Mouse (Mus musculus) gonadal fat pad, adult 2 months (tissue): Measurements from ENCODE around the gene Sds. TPM values are rescaled to one million over a fixed set of nuclear protein-coding genes. Genes with fewer than 3 reads are reported as not detected.

Source experiments
- DNase-seq: peaks from one replicate; pipeline ENCODE4 v3.0.0-alpha.2; 2012; ENCODE audit warnings: low read depth
- polyA plus RNA-seq: library from polyadenylated mRNA; depleted of rRNA; stranded (reverse); fragments of >200 nt; gene quantifications from 2 replicates; pipeline ENCODE4 v1.2.3, GENCODE M21; 2012; rRNA removed

The Sds gene
- polyA plus RNA-seq: 0.58 TPM in 1 of 2 replicates, not detected in the other

GRCm38 (mm10) chr5:120476296-120476695, at the start of gene Sds:
Gene Sds, plus strand, starts transcription at chr5:120476526.
- no peak for DNase-seq

- no peak for DNase-seq
Observed at GRCm38 (mm10) chr5:120426572-120426971, 49.8 kb upstream of the Sds start.

GRCm38 (mm10) chr5:120427451-120427938, 48.8 kb upstream of the Sds start:
- no peak for DNase-seq

DNA sequence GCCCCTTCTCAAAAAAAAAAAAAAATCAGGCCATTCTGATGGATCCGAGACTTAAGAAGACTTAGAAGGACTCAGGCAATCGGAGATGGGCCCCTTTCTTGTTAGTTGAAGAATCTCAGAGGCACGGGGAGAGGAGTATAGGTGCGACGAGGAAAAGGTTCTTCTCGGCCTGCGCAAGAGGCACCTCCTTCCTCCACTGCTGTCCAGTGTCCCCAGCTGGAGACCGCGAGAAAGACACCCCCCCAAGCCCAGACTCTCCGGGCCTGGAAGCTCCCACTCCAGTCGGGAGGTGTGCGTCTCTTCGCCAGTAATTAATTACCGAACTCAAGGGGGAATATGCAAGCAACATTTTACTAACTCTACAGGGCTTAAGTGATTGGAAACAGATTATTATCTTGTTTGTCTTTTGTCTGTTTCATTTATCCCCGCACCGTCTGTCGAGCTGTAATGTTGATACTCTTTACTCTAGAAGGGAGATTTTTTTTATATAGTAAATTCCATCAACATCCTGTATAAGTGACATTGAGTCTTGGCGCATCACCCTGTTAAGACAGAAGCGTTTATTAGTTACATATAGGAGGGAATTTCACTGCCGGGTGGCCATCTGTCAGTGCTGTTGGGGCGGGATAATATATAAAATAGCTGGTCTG, 48.0 kb upstream of the Sds start:
- DNase-seq: no peak

DNA sequence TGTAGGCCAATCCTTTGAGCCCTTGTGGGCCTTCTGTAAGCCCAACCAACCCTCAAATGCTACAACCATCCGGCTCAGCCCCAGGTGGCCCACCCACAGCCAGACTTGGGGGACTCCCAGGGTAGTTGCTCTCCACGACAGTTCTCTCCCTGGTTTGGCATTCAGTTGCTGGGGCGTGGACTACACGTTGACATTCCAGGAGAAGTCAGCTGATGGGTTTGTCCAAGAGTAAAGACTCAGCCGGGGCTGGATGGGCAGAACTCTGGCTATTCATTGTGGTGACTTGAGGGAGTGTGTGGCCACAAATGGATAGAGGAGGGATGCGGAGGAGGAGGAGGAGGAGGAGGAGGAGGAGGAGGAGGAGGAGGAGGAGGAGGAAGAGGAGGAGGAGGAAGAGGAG, 47.3 kb upstream of the Sds start:
- no peak for DNase-seq

- DNase-seq: no peak
Observed at GRCm38 (mm10) chr5:120429692-120430091, 46.6 kb upstream of the Sds start.

DNA sequence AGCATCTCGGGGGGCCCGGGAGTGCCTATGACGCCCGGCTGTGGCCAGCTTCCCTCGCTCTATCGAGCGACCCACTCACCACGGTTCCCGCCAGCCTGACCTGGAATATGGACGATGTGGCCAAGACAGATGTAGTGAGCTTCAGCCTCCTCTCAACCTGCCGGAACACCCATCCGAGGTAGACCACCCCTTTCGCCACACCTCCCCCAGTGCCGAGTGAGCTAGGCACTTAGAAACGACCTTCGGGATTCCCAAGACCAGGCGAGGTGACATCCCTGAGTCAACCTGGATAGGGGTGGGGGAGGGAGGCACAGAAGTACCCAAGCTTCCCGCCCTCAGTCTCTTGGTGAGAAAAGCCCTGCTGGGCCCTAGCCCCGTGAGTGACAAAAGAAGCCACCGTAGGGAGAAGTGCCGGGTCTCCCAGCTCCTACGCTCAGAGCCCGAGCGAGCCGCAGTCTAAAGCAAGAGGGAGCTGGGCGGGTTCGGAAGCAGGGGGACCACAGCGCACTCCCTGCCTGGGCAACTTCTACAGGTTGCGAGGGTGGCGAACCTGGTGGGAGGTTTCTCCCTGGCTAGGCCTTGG, 45.2 kb upstream of the Sds start:
- DNase-seq: no peak

DNA sequence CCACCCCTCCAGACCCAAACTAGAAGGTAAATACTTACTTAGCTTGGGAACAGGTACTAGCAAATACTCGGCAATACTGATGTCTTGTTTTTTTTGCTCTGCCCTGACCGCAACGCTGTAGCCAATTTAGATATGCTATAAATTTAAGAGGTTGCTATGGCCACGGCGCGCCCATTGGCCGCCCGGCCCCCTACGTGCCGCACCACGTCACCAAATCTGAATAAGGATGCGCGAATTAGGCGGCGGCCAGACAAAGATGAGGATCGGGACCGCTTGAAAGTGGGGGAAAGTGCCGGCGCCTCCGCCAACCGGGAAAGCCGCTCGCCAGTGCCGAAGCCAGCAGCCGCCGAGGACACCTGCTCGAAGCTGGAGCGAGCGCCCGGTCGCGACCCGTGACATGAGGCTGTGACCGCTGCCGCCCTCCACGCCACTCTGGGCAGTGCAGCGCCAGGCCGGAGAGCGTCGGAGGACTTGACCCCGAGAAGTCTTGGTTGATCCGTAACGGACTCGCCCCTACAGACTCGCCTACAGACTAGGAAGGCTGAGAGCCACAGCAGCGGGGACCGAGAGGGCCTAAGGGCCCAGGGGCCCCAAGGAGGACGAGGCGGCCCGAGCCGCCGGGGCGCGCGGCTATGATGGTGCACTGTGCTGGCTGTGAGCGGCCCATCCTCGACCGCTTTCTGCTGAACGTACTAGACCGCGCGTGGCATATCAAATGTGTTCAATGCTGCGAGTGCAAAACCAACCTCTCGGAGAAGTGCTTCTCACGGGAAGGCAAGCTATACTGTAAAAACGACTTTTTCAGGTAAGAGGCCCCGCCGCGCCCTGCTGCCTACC, 44.5 kb upstream of the Sds start, which contains the start of gene Lhx5:
Gene Lhx5, plus strand, starts transcription at position 51 of the 837 bp plus-strand sequence.
- no peak for DNase-seq

- no peak for DNase-seq
Observed at GRCm38 (mm10) chr5:120432486-120433015, 43.8 kb upstream of the Sds start.

GRCm38 (mm10) chr5:120433135-120433760, 43.1 kb upstream of the Sds start:
- DNase-seq: no peak

GRCm38 (mm10) chr5:120434231-120434735, 42.0 kb upstream of the Sds start:
- no peak for DNase-seq

DNA sequence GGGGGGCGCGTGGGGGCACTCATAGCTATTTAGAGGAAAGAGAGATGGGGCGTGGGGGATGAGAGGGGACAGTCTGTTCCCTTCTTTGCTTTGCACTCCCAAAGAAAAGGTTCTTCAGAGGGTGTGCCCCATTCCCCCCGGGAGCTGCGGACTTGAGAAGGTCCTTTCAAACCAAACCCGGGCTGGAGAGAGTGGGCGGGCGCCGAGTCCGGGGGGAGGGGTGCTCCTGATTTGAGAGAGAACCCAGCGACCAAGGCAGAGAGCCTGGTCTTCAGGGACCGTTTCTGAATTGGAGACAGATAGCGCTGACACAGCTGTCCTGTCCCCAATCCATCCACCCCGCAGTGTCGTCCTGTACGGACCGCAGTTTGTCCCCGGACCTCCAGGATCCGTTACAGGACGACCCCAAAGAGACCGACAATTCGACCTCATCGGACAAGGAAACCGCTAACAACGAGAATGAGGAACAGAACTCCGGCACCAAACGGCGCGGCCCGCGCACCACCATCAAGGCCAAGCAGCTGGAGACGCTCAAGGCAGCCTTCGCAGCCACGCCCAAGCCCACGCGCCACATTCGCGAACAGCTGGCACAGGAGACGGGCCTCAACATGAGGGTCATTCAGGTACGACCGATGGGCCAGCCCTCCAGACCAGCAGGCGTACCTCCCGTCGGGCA, 41.2 kb upstream of the Sds start:
- DNase-seq: no peak

GRCm38 (mm10) chr5:120435731-120436501, 40.4 kb upstream of the Sds start:
- DNase-seq: no peak

GRCm38 (mm10) chr5:120436885-120437495, 39.3 kb upstream of the Sds start:
- DNase-seq: no peak

- no peak for DNase-seq
Observed at GRCm38 (mm10) chr5:120437539-120437938, 38.8 kb upstream of the Sds start.

DNA sequence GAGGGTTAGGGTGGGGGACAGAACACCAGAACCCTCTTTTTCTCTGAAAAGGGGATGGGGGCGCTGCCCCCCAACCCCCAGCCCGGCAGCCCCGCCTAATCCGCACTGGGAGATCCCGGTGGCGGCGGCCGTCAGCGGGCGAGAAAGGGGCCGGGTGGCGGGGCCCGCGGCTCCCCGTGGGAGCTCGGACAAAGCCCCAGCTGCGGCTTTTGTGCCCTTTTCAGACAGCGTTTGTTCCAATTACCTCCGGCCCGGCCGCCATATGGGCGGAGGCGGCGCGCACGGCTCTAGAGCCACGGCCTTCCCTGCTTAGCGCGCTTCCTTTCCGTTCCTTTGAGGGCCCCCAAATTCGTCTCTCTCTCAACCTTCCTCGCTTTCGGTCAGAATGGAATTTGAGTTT, 38.3 kb upstream of the Sds start:
- DNase-seq: no peak

DNA sequence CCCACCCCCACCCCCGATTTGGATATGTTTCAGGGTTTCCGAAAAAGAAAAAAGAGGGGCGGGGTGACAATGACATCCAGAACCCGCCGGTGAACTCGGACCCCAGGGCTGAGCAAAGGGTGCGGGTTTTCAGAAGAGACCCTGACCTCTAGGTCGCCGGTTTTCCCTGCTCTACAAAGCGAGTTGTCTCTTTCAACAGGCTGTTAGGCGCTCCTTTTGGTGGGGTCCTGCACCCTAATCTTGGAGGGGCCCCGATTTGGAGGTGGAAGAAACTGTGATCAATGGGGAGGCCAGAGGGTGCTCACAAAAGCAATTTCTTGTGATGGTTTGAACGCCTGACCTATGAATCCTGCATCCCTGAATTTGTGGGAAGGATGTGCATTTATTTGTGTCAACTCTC, 37.9 kb upstream of the Sds start:
- DNase-seq: no peak

- DNase-seq: no peak
Observed at GRCm38 (mm10) chr5:120438991-120439710, 37.2 kb upstream of the Sds start.
